Mouse (Mus musculus) urinary bladder, postnatal 4 days (tissue): ENCODE measurements around the gene Fam53b.

Experiments used
- DNase-seq, 2 experiments: peaks; one replicate each; pipeline ENCODE4 v3.0.0; 2021 to 2022; ENCODE audit warnings: low spot score in 2 of 2

The Fam53b gene

GRCm38 (mm10) chr7:132767233-132767998 lies 46.3 kb downstream of the Fam53b start:
- DNase-seq: no peak

- no peak for DNase-seq
Observed at GRCm38 (mm10) chr7:132766235-132766871, 47.3 kb downstream of the Fam53b start.

GRCm38 (mm10) chr7:132765629-132766186 lies 48.0 kb downstream of the Fam53b start:
- DNase-seq: no peak

GRCm38 (mm10) chr7:132764896-132765491 lies 48.7 kb downstream of the Fam53b start:
- DNase-seq: no peak

- DNase-seq: no peak
Observed at GRCm38 (mm10) chr7:132764314-132764713, 49.4 kb downstream of the Fam53b start.

- DNase-seq: no peak
Observed at GRCm38 (mm10) chr7:132763911-132764310, 49.8 kb downstream of the Fam53b start.

- no peak for DNase-seq
Observed at GRCm38 (mm10) chr7:132763351-132763750, 50.3 kb downstream of the Fam53b start.

GRCm38 (mm10) chr7:132761409-132761808 lies 52.3 kb downstream of the Fam53b start:
- DNase-seq: no peak

GRCm38 (mm10) chr7:132760589-132761180 lies 53.0 kb downstream of the Fam53b start:
- DNase-seq: no peak

GRCm38 (mm10) chr7:132759926-132760325 lies 53.8 kb downstream of the Fam53b start:
- DNase-seq: no peak

GRCm38 (mm10) chr7:132759405-132759891 lies 54.2 kb downstream of the Fam53b start:
- DNase-seq: no peak

- no peak for DNase-seq
Observed at GRCm38 (mm10) chr7:132758875-132759274, 54.8 kb downstream of the Fam53b start.

GRCm38 (mm10) chr7:132756325-132756724 lies 57.4 kb downstream of the Fam53b start:
- DNase-seq: no peak

- no peak for DNase-seq
Observed at GRCm38 (mm10) chr7:132754389-132754750, 59.3 kb downstream of the Fam53b start.

- no peak for DNase-seq
Observed at GRCm38 (mm10) chr7:132753518-132754388, 59.9 kb downstream of the Fam53b start.

GRCm38 (mm10) chr7:132751716-132752115 lies 62.0 kb downstream of the Fam53b start:
- DNase-seq: no peak

GRCm38 (mm10) chr7:132749504-132749903 lies 64.2 kb downstream of the Fam53b start:
- DNase-seq: no peak

- no peak for DNase-seq
Observed at GRCm38 (mm10) chr7:132748076-132748769, 65.5 kb downstream of the Fam53b start.

GRCm38 (mm10) chr7:132747096-132747495 lies 66.6 kb downstream of the Fam53b start:
- no peak for DNase-seq

GRCm38 (mm10) chr7:132742912-132743311 lies 70.8 kb downstream of the Fam53b start:
- DNase-seq: no peak
